Mouse (Mus musculus) lung, postnatal 0 days (tissue): ENCODE measurements around the gene Efnb3.

Experiments used
- CTCF ChIP-seq: IDR thresholded peaks from 2 replicates; pipeline ENCODE4 v1.5.1; 2016; ENCODE audit warnings: antibody characterized with exemption, mild to moderate bottlenecking
- EP300 ChIP-seq: IDR thresholded peaks from 2 replicates; pipeline ENCODE4 v1.6.1; 2016; ENCODE audit warnings: antibody characterized with exemption, mild to moderate bottlenecking, control low read depth

GRCm38 (mm10) chr11:69516661-69517060 is 43.3 kb downstream of the Efnb3 start:
- TF ChIP-seq CTCF (no peak), EP300 (no peak)
